Mouse (Mus musculus): ENCODE data around the gene Dyrk1a. TPM values are rescaled to one million over a fixed set of nuclear protein-coding genes. Genes with fewer than 3 reads are reported as not detected.
"Not testable (repeated sequence)": the region's sequence is repeated elsewhere in the genome, so short reads cannot be mapped to it uniquely, and the experiment has no call there.

The Dyrk1a gene
- polyA plus RNA-seq, 1 experiment from 2014 or later: 7.8 TPM

GRCm38 (mm10) chr16:94693687-94694305 lies 124.0 kb downstream of the Dyrk1a start:
- Histone ChIP-seq H3K4me3 (ENCODE audit: low read length) (no peak overlapping the region), H3K4me1 (ENCODE audit: control insufficient read depth, insufficient read depth, low read length) (no peaks in the 10 kb centered on the region), H3K9me3 (replicated peaks; ENCODE audit: control insufficient read depth, low read length) (no peaks in the 10 kb centered on the region), H3K36me3 (ENCODE audit: control insufficient read depth, insufficient read depth) (peaks cover 48% of the 10 kb centered on the region), H3K9ac (ENCODE audit: low read length) (no peak overlapping the region), H3K27me3 (ENCODE audit: control insufficient read depth, insufficient read depth, low read length) (no peaks in the 10 kb centered on the region), H3K4me2 (ENCODE audit: low read depth, low read length) (no peak overlapping the region), H3K27ac (ENCODE audit: low read length) (no peak overlapping the region)
- no peak for ATAC-seq (replicated peaks; ENCODE audit: extremely low read depth, insufficient read depth, low FRiP score)
- 78% methylated on average over 4 of the region's 4 CpGs for WGBS

DNA sequence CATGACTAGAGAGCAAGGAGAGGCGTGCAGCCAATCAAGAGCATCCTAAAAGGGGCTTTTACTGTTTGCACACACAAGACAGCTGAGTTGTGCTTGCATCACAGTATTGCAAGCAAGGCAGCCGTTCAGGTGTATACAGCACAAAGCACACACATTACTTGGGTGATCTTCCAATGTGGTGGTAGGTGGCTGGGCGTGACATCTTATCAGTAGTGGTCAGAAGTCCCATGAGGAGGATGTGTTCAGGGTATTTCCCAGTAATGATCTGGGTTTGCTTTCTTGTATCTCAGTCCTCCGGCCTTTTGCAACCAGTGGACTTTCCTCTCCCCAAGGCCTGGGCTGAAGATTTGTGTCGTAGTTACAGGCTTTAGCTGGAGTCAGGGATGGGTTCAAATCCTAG lies 127.7 kb downstream of the Dyrk1a start:
- Histone ChIP-seq H3K27me3 (ENCODE audit: control insufficient read depth, insufficient read depth, low read length) (no peaks in the 10 kb centered on the region), H3K36me3 (ENCODE audit: control insufficient read depth, insufficient read depth) (peaks cover 28% of the 10 kb centered on the region), H3K4me1 (ENCODE audit: control insufficient read depth, insufficient read depth, low read length) (no peaks in the 10 kb centered on the region), H3K4me2 (ENCODE audit: low read depth, low read length) (no peak overlapping the region), H3K27ac (ENCODE audit: low read length) (no peak overlapping the region), H3K9me3 (replicated peaks; ENCODE audit: control insufficient read depth, low read length) (no peaks in the 10 kb centered on the region), H3K4me3 (ENCODE audit: low read length) (no peak overlapping the region), H3K9ac (ENCODE audit: low read length) (no peak overlapping the region)
- ATAC-seq (replicated peaks; ENCODE audit: extremely low read depth, insufficient read depth, low FRiP score): no peak
- 76% methylated on average over 5 of the region's 5 CpGs for WGBS

GRCm38 (mm10) chr16:94698234-94698633 lies 128.4 kb downstream of the Dyrk1a start:
- not testable (repeated sequence) for H3K4me1 ChIP-seq (ENCODE audit: control insufficient read depth, insufficient read depth, low read length); H3K4me2 ChIP-seq (ENCODE audit: low read depth, low read length); H3K9ac ChIP-seq (ENCODE audit: low read length); H3K4me3 ChIP-seq (ENCODE audit: low read length); H3K27ac ChIP-seq (ENCODE audit: low read length); H3K9me3 ChIP-seq (replicated peaks; ENCODE audit: control insufficient read depth, low read length); ATAC-seq (replicated peaks; ENCODE audit: extremely low read depth, insufficient read depth, low FRiP score); H3K27me3 ChIP-seq (ENCODE audit: control insufficient read depth, insufficient read depth, low read length)
- 81% methylated on average over 1 of the region's 1 CpGs for WGBS
- H3K36me3 ChIP-seq (ENCODE audit: control insufficient read depth, insufficient read depth): peaks cover 22% of the 10 kb centered on the region

DNA sequence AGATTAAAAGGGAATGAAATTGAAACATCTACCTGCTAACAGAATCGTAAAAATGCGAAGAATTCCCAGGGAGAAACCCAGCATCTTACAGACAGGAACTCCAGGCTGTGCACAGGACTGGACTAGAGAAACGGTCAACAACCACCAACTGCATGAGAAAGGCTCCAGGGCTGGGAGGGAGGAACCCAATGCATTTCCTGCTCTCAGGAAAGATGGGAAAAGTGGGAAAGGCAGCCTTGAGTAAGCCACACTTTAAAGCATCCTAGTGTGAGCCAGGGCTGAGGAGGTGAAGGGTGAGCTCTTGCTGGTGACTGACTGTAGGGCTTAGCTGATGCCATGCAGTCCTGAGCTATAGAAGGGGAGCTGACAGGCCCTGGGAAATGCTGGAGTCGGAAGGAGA lies 131.3 kb downstream of the Dyrk1a start:
- no peaks in the 10 kb centered on the region for H3K27me3 ChIP-seq (ENCODE audit: control insufficient read depth, insufficient read depth, low read length)
- peaks cover 4% of the 10 kb centered on the region; the same call in 1 of the 2 replicates for H3K36me3 ChIP-seq (ENCODE audit: control insufficient read depth, insufficient read depth)
- no peak for ATAC-seq (replicated peaks; ENCODE audit: extremely low read depth, insufficient read depth, low FRiP score)
- H3K9me3 ChIP-seq (replicated peaks; ENCODE audit: control insufficient read depth, low read length): no peaks in the 10 kb centered on the region
- no peak overlapping the region for H3K27ac ChIP-seq (ENCODE audit: low read length)
- H3K4me3 ChIP-seq (ENCODE audit: low read length): no peak overlapping the region
- 83% methylated on average over 4 of the region's 4 CpGs for WGBS
- H3K4me2 ChIP-seq (ENCODE audit: low read depth, low read length): no peak overlapping the region
- no peak overlapping the region for H3K9ac ChIP-seq (ENCODE audit: low read length)
- H3K4me1 ChIP-seq (ENCODE audit: control insufficient read depth, insufficient read depth, low read length): no peaks in the 10 kb centered on the region

- Histone ChIP-seq H3K27ac (ENCODE audit: low read length) (no peak overlapping the region), H3K4me2 (ENCODE audit: low read depth, low read length) (no peak overlapping the region), H3K4me1 (ENCODE audit: control insufficient read depth, insufficient read depth, low read length) (no peaks in the 10 kb centered on the region), H3K27me3 (ENCODE audit: control insufficient read depth, insufficient read depth, low read length) (no peaks in the 10 kb centered on the region), H3K9me3 (replicated peaks; ENCODE audit: control insufficient read depth, low read length) (no peaks in the 10 kb centered on the region), H3K9ac (ENCODE audit: low read length) (no peak overlapping the region), H3K4me3 (ENCODE audit: low read length) (no peak overlapping the region), H3K36me3 (ENCODE audit: control insufficient read depth, insufficient read depth) (no peaks in the 10 kb centered on the region)
- no peak for ATAC-seq (replicated peaks; ENCODE audit: extremely low read depth, insufficient read depth, low FRiP score)
- 82% methylated on average over 4 of the region's 4 CpGs for WGBS
Observed at GRCm38 (mm10) chr16:94701971-94702370, 132.2 kb downstream of the Dyrk1a start.

- H3K4me1 ChIP-seq (ENCODE audit: control insufficient read depth, insufficient read depth, low read length): peaks cover 12% of the 10 kb centered on the region
- 7% methylated on average over 25 of the region's 25 CpGs for WGBS
- peak overlapping the region; percentile 72 for H3K9ac ChIP-seq (ENCODE audit: low read length)
- H3K4me2 ChIP-seq (ENCODE audit: low read depth, low read length): peak overlapping the region; percentile 72
- ATAC-seq (replicated peaks; ENCODE audit: extremely low read depth, insufficient read depth, low FRiP score): peak; percentile 83
- H3K36me3 ChIP-seq (ENCODE audit: control insufficient read depth, insufficient read depth): no peaks in the 10 kb centered on the region
- H3K4me3 ChIP-seq (ENCODE audit: low read length): peak overlapping the region; percentile 48
- no peak overlapping the region for H3K27ac ChIP-seq (ENCODE audit: low read length)
- no peaks in the 10 kb centered on the region for H3K27me3 ChIP-seq (ENCODE audit: control insufficient read depth, insufficient read depth, low read length)
- peaks cover 4% of the 10 kb centered on the region; the same call in 1 of the 2 replicates for H3K9me3 ChIP-seq (replicated peaks; ENCODE audit: control insufficient read depth, low read length)
Observed at GRCm38 (mm10) chr16:94713480-94714094, 143.8 kb downstream of the Dyrk1a start.

DNA sequence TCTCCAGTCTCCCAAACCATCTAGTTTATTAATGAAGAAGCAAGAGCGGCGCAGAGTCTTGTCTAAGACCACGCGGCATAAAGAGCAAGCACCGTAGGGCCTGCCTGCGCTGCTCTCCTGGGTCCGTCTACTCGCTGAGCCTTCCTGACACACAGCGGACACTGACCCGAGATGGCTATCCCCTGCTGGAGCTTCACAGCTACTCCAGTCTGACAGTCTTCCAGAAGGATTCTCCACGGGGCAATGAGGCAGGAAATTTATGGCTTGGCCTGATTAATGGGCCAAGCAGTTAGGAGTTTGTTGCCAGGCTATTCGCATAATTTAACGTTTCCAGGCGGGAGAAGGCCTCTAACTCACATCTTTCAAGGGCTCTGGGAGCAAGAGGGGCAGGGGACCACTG lies 144.7 kb downstream of the Dyrk1a start:
- ATAC-seq (replicated peaks; ENCODE audit: extremely low read depth, insufficient read depth, low FRiP score): no peak
- Histone ChIP-seq H3K27me3 (ENCODE audit: control insufficient read depth, insufficient read depth, low read length) (no peaks in the 10 kb centered on the region), H3K4me1 (ENCODE audit: control insufficient read depth, insufficient read depth, low read length) (peaks cover 21% of the 10 kb centered on the region), H3K9ac (ENCODE audit: low read length) (no peak overlapping the region), H3K4me3 (ENCODE audit: low read length) (no peak overlapping the region), H3K4me2 (ENCODE audit: low read depth, low read length) (no peak overlapping the region), H3K36me3 (ENCODE audit: control insufficient read depth, insufficient read depth) (no peaks in the 10 kb centered on the region), H3K27ac (ENCODE audit: low read length) (no peak overlapping the region), H3K9me3 (replicated peaks; ENCODE audit: control insufficient read depth, low read length) (peaks cover 4% of the 10 kb centered on the region; the same call in 1 of the 2 replicates)
- 71% methylated on average over 14 of the region's 14 CpGs for WGBS

GRCm38 (mm10) chr16:94717051-94717450 lies 147.2 kb downstream of the Dyrk1a start:
- WGBS: 85% methylated on average over 11 of the region's 11 CpGs
- H3K27me3 ChIP-seq (ENCODE audit: control insufficient read depth, insufficient read depth, low read length): no peaks in the 10 kb centered on the region
- H3K4me1 ChIP-seq (ENCODE audit: control insufficient read depth, insufficient read depth, low read length): peaks cover 34% of the 10 kb centered on the region
- no peak overlapping the region for H3K27ac ChIP-seq (ENCODE audit: low read length)
- no peaks in the 10 kb centered on the region for H3K36me3 ChIP-seq (ENCODE audit: control insufficient read depth, insufficient read depth)
- no peak overlapping the region for H3K4me3 ChIP-seq (ENCODE audit: low read length)
- H3K9me3 ChIP-seq (replicated peaks; ENCODE audit: control insufficient read depth, low read length): peaks cover 4% of the 10 kb centered on the region; the same call in 1 of the 2 replicates
- no peak overlapping the region for H3K9ac ChIP-seq (ENCODE audit: low read length)
- no peak for ATAC-seq (replicated peaks; ENCODE audit: extremely low read depth, insufficient read depth, low FRiP score)
- H3K4me2 ChIP-seq (ENCODE audit: low read depth, low read length): no peak overlapping the region

DNA sequence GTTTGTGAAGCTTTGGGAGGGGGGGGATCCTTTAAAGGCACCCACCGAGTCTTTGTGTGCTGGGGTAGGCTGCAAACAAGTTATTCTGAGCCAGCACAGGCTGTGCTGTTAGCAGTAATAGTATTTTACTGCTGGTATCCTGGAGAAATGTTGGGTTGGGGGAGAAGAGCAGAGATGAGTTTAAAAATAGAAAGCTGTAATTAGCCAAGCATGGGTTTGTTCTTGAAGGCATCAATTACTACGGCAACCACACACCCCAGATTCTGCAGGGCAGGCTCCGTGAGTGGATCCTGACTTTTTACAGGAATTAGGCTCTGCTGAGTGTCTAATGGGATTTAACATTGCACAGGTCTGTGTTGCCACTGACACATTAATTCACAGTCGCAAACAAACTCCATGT lies 149.1 kb downstream of the Dyrk1a start:
- WGBS: 39% methylated on average over 4 of the region's 4 CpGs
- ATAC-seq (replicated peaks; ENCODE audit: extremely low read depth, insufficient read depth, low FRiP score): no peak
- Histone ChIP-seq H3K27me3 (ENCODE audit: control insufficient read depth, insufficient read depth, low read length) (no peaks in the 10 kb centered on the region), H3K4me2 (ENCODE audit: low read depth, low read length) (no peak overlapping the region), H3K9me3 (replicated peaks; ENCODE audit: control insufficient read depth, low read length) (peaks cover 4% of the 10 kb centered on the region; the same call in 1 of the 2 replicates), H3K27ac (ENCODE audit: low read length) (peak overlapping the region; percentile 71), H3K9ac (ENCODE audit: low read length) (0 out of 2 replicates have a peak overlapping the region, but pooled peaks have one; percentile 46), H3K36me3 (ENCODE audit: control insufficient read depth, insufficient read depth) (no peaks in the 10 kb centered on the region), H3K4me3 (ENCODE audit: low read length) (no peak overlapping the region), H3K4me1 (ENCODE audit: control insufficient read depth, insufficient read depth, low read length) (peaks cover 32% of the 10 kb centered on the region)

Measured in heart, embryonic 16.5 days (tissue).